In the genomic region with DNA sequence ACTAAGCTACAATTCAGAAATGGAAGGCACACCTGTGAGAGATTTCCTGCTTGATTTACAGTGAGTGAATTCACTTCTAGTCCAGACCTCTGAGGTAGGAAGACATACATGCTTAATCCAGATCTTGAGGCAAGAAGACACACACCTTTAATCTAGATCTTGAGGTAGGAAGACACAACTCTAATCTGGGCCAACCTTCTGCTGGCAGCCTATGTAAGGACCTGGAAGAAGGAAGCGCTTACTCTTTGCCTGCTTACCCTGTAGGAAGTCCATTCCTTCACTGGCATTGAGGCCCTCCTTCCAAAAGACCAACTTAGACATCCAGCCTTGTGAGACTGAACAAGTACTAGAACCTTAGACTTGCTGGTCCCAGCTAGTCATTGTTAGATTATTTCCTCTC, we compare ENCODE assay signal across 20 mouse cellular contexts.
"Had no signal": no experiment of that assay in that cellular context is flagged by ENCODE, and none has a peak within 500 bp of the region (broad histone marks: within the 10 kb centered on the region; RNA-seq: fewer than 3 reads in every experiment).

No protein-coding gene starts in this region.

- H3K27me3 ChIP-seq: limb, embryonic 13.5 days; lung, embryonic 15.5 days; neural tube, embryonic 13.5 days; stomach, embryonic 15.5 days had no signal

- DNase-seq: kidney, adult 2 months; kidney, postnatal 25 days; layer of hippocampus, adult 9-11 months; lung, adult 18-20 months; lung, postnatal 10 days; lung, postnatal 36 days; midbrain, embryonic 14.5 days; retina, postnatal 1 day; right cerebral cortex, postnatal 25 days; spleen, adult 18-20 months; thymus, postnatal 25 days had no signal

- H3K4me2 ChIP-seq: limb, embryonic 13.5 days; lung, embryonic 15.5 days; midbrain, embryonic 11.5 days; neural tube, embryonic 13.5 days; stomach, embryonic 15.5 days had no signal

- H3K4me3 ChIP-seq: layer of hippocampus, adult 2 months; limb, embryonic 10.5 days; limb, embryonic 13.5 days; lung, embryonic 15.5 days; neural tube, embryonic 13.5 days; stomach, embryonic 15.5 days had no signal

- ATAC-seq: intestine, postnatal 0 days had no signal

- H3K9ac ChIP-seq: limb, embryonic 13.5 days; lung, embryonic 15.5 days; neural tube, embryonic 13.5 days; stomach, embryonic 15.5 days had no signal

- H3K9me3 ChIP-seq: limb, embryonic 10.5 days; limb, embryonic 13.5 days; lung, embryonic 15.5 days; neural tube, embryonic 13.5 days; stomach, embryonic 15.5 days had no signal

- H3K27ac ChIP-seq: kidney, postnatal 0 days; limb, embryonic 13.5 days; lung, embryonic 15.5 days; stomach, embryonic 15.5 days had no signal
